Mouse (Mus musculus) activated CD4-positive, CD25-positive, alpha-beta regulatory T cell, adult 4 months (primary cell): ENCODE results near the gene Tom1l2. TPM values are rescaled to one million over a fixed set of nuclear protein-coding genes. Genes with fewer than 3 reads are reported as not detected.
A peak's percentile ranks its signal among the peaks of the same experiment; 100 is the strongest.

ENCODE experiments used
- ATAC-seq: one replicate; pipeline ENCODE4 v1.8.0; 2017
- polyA plus RNA-seq, 2 experiments: library from polyadenylated mRNA; unstranded; fragments of 100-300 nt; shearing (Covaris generic); gene quantifications; one replicate each; pipeline ENCODE4 v1.2.1; 2017

The Tom1l2 gene
- polyA plus RNA-seq, 2 experiments from 2014 or later = 15.2 to 20.8 TPM

DNA sequence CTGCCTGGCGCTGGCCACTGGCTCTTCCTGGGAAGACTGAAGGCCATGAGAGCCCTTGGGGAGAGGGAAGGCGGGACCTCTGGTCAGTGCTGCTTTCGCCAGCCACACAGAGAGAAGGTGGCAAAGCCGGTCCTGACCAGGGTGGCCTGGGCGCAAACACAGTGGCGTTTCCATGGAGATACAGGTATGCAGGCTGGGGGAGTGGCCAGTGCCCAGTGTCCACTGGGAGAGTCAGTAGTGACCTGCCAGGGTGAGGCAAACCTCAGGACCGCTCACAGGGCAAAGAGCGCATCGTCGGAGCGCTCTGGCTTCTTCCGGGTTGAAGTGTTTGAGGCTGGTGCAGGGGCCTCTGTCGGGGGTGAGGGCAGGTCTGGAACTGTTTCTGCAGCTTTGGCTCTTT, 122.9 kb downstream of the Tom1l2 start:
- no peak for ATAC-seq

- ATAC-seq = no peak
Observed at GRCm38 (mm10) chr11:60228525-60228924, 124.2 kb downstream of the Tom1l2 start.

- ATAC-seq = no peak
Observed at GRCm38 (mm10) chr11:60225874-60226273, 126.8 kb downstream of the Tom1l2 start.

DNA sequence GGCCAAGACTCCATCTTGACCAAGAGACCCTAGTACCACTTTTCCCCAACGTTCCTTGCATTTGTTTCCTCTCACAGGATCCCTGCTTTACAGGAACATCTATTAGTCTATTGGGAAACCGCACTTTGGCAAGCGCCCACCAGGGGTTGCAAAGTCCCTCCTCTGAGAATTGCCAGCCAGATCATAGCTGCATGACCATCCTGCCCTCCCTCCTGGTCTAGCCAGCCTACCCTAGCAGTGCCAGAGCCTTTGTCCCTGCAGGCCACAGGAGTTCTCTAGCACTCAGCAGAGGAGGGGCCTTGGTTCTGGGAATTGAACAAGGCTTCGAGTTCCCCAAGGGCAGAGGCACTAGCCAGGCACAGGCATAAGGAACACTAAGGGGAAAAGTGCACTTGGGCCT, 128.0 kb downstream of the Tom1l2 start:
- ATAC-seq = no peak

DNA sequence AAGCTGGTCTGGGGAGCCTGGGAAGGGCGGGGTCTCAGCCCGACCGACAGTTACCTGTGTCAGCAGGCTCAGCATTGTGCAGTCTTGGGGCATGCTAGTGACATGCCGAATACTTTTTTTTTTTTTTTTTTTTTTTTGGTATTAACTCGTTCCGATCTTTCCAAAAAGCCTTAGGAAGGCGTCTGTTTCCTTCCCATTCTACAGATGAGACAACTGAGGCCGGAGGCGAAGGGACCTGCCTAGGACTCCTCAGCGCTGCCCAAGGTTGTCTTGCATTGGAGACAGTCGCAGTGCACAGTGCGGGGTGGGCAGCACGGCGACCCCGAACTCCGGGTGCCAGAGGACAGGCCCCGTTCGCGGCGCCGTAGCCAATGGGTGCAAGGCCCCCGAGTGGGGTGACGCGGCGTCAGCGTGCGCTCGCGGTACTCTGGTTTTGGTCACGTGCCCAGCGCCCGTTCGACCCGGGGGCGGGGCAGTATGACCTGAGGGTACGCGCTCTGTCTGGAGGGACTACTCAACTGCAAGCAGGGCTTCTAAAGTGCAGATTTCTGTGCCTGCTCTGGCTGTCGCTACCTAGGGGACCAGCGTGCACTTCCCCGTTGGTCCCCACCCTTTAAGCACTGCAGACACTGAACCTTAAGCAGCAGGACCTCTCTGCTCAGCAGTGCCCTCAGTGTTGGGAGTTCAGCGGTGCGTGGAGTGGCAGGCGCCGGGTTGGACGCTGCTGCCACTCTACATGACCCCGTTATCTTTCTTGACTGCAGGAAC, 130.1 kb downstream of the Tom1l2 start, which contains the start of gene Srebf1:
Gene Srebf1, minus strand, starts transcription at position 113 of the 768 bp plus-strand sequence.
- ATAC-seq = peak; percentile 79

GRCm38 (mm10) chr11:60222085-60222468, 130.6 kb downstream of the Tom1l2 start:
- ATAC-seq = no peak

GRCm38 (mm10) chr11:60221425-60221824, 131.3 kb downstream of the Tom1l2 start:
- ATAC-seq = no peak

DNA sequence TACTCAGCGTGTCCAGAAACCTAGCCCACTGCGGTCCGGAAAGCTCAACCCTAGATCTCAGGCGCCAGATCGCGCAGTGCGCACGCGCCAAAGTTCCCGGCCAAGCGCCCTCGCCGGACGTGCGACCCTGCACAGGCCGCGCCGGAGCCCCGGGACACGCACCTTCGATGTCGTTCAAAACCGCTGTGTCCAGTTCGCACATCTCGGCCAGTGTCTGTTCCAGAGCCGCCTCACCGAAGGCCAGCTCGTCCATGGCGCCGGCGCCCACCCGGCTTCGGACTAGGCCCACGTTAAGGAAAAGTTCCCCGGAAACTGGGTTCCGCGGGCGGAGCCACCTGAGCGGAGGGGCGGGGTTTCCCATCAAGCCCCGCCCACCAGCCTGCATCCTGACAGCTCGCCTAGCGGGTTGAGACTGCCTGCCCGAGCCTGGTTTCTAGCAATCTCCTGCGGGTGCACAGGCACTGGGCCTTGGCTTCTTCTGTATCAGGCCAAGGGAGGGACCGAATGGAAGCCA, 132.4 kb downstream of the Tom1l2 start:
- ATAC-seq = peak; percentile 72

DNA sequence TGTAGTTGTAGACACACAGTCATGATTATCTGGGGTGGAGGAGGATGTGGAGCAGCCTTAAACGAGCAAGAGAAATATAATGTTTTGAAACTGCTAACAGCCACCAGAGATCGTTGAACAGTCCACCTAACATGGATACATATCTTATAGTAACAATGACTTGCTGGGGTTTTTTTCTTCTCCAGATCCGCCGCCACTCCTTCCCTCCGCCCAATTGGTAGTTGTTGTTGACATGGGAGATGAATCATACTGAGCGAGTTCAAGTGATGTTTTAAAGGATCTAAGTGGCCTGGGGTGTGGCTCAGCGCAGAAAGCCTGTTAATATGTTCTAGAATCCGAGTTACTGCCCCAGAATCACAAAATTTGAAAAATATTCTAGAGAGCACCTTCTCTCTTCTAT, 133.1 kb downstream of the Tom1l2 start:
- ATAC-seq = no peak

GRCm38 (mm10) chr11:60217467-60217866, 135.2 kb downstream of the Tom1l2 start:
- no peak for ATAC-seq

GRCm38 (mm10) chr11:60216671-60217070, 136.0 kb downstream of the Tom1l2 start:
- no peak for ATAC-seq

- ATAC-seq = no peak
Observed at GRCm38 (mm10) chr11:60213266-60213665, 139.4 kb downstream of the Tom1l2 start.

GRCm38 (mm10) chr11:60211761-60212160, 140.9 kb downstream of the Tom1l2 start:
- ATAC-seq = no peak

DNA sequence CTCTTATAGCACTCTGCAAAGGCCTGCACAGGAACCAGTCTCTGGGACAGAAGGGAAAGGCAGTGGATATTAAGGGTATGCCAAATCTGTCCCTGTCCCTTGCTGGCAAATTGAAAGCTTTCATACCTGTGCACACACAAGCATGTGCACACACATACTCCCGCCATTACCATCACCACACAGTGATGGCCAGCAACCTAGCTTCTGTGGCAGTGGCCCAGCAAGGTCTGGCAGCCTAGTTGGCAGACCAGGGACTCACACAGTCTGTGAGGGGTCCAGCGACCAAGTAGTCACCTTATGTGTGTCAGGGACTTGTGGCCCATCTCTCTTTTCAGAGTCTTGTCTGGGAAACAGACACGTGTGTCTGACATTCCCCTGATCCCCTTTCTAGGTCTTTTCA, 141.6 kb downstream of the Tom1l2 start:
- ATAC-seq = no peak

DNA sequence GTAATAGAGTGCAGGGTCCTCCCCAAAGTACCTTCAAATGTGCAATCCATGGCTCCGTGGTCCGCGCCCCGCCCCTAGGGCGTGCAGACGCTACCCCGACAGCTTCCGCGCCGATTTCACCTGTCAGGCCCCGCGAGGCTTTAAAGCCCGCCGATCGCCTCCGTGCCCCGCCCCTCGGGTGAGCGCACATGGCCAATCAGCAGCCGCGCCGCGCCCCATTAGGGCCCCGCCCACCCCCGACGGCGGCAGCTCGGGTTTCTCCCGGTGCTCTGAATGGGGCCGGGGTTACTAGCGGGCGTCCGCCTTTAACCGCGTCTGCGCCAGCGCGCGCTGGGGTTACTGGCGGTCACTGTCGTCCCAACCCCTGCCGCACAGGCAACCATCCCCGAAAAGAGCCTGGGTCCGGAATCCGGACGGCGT, 142.4 kb downstream of the Tom1l2 start:
- ATAC-seq = peak; percentile 95

- no peak for ATAC-seq
Observed at GRCm38 (mm10) chr11:60209933-60210249, 142.8 kb downstream of the Tom1l2 start.

- no peak for ATAC-seq
Observed at GRCm38 (mm10) chr11:60209217-60209932, 143.3 kb downstream of the Tom1l2 start.

- ATAC-seq = no peak
Observed at GRCm38 (mm10) chr11:60208712-60209111, 144.0 kb downstream of the Tom1l2 start.

- ATAC-seq = no peak
Observed at GRCm38 (mm10) chr11:60208201-60208600, 144.5 kb downstream of the Tom1l2 start.

DNA sequence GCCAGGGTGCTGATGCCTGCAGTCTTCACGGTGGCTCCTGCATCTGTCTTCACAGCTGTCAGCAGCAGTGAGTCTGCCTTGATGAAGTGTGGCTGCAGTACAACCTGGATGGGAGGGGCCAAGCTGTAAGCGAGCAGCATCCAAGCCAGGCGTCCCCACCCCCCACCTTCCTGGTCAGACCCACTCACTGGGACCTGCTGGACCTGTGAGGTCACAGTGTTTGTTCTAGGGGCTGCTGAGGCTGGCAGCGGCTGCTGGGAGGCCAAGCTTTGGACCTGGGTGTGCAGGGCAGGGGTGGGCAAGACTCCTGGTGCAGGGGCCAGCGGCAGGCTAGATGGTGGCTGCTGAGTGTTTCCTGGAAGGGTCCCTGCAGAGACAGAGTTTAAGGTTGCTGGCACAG, 146.5 kb downstream of the Tom1l2 start:
- no peak for ATAC-seq

- no peak for ATAC-seq
Observed at GRCm38 (mm10) chr11:60205026-60205425, 147.7 kb downstream of the Tom1l2 start.

- no peak for ATAC-seq
Observed at GRCm38 (mm10) chr11:60202710-60203638, 149.7 kb downstream of the Tom1l2 start.

DNA sequence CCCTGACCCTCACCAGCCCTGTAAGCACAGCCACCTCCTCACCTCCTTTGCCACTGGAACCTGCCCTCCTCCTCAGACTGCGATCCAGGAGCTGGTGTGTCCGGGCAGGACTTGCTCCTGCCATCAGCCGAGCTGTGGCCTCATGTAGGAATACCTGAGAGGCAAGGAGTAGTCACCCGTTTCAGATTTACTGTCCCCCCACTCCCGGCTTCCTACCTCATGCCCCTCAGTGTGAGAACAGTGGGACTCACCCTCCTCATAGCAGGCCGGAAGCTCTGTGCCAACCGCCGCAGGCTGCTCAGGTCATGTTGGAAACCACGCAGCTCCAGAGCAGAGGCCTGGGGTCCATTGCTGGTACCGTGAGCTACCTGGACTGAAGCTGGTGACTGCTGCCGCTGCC, 152.3 kb downstream of the Tom1l2 start:
- no peak for ATAC-seq
